Mouse (Mus musculus): Measurements from ENCODE around the gene Gm9936. TPM values are rescaled to one million over a fixed set of nuclear protein-coding genes. Genes with fewer than 3 reads are reported as not detected.
A peak's percentile ranks its signal among the peaks of the same experiment; 100 is the strongest.

Gene Gm9936
- total and polyA plus RNA-seq, 2 experiments from 2014 or later: 2.8 to 3.9 TPM

GRCm38 (mm10) chr5:114824197-114824596 is 34.3 kb downstream of the Gm9936 start:
- no peak overlapping the region for H3K4me2 ChIP-seq (ENCODE audit: low read depth, low read length)
- peak overlapping the region; percentile 11; the same call in 1 of the 2 replicates for H3K27ac ChIP-seq
- WGBS: 17% methylated on average over 9 of the region's 9 CpGs

DNA sequence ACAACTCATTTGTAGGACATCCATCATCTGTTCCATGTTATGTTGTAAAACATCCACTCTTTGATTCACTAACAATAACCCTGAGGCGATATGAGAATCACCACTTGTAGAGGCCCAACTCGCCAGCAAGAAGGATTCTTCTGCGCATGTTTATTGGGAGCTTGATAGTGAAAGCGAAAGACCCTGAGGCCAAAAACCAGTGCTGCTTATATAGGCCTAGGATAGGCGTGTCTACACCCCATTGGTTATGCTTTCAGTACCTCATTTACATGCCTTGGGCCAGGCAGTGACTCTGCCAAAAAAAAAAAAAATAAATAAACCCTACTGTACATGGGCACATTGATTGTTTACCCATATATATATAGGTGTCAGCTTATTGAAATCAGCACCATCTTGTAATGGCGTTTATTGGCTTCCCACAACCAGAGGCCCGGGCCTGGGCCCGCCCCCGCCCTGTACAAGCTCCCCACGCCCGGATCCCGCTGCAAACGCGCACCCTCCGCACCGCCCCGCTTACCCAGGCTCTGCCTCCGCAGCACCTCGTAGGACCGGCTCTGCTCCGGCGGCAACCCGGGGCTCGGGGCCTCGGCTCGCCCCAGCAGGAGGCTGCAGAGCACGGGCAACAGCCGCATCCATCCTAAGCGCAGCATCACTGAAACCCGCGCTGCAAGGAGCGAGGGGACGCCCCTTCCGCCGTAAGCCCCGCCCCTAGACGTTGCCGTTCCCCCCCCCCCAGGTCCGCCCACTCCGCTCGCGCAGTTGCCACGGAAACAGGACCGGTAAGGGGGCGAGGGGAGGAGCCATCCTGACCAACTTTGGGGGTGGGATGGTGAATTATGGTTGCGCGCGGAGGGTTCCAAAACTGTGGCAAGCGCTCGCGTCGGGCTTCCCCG is 35.4 kb downstream of the Gm9936 start, which contains the start of gene 1500011B03Rik:
TSS of gene 1500011B03Rik (minus strand) at position 673 of the 893 bp plus-strand sequence.
- no peaks in the 10 kb centered on the region for H3K27me3 ChIP-seq (ENCODE audit: insufficient read depth, low read length)
- no peak for TF ChIP-seq CTCF (IDR thresholded peaks at IDR 0.05; ENCODE audit: low read depth)
- peak within 1 kb of the TSS; percentile 79 for H3K27ac ChIP-seq
- H3K4me2 ChIP-seq (ENCODE audit: low read depth, low read length): peak within 1 kb of the TSS; percentile 58
- DNase-seq (ENCODE audit: low spot score) (peak; percentile 92), ATAC-seq (peak; percentile 92)
- 0 out of 2 replicates have a peak, but pooled peaks cover 4% of the 10 kb centered on the region for H3K4me1 ChIP-seq (ENCODE audit: insufficient read depth, low read length)
- no peaks in the 10 kb centered on the region for H3K36me3 ChIP-seq (ENCODE audit: insufficient read depth, low read length)
- H3K9me3 ChIP-seq (ENCODE audit: low read length): no peaks in the 10 kb centered on the region
- peak within 1 kb of the TSS; percentile 57 for H3K4me3 ChIP-seq (ENCODE audit: low read length)
- peak within 1 kb of the TSS; percentile 57 for H3K9ac ChIP-seq (replicated peaks; ENCODE audit: low read length)
- 7% methylated on average over 53 of the region's 53 CpGs for WGBS

More at GRCm38 (mm10) chr5:114824197-114824596, 34.3 kb downstream of the Gm9936 start:
- Histone ChIP-seq H3K9me3 (ENCODE audit: low read length) (no peaks in the 10 kb centered on the region), H3K4me3 (ENCODE audit: low read length) (no peak overlapping the region), H3K36me3 (ENCODE audit: insufficient read depth, low read length) (no peaks in the 10 kb centered on the region), H3K27me3 (ENCODE audit: insufficient read depth, low read length) (no peaks in the 10 kb centered on the region), H3K4me1 (ENCODE audit: insufficient read depth, low read length) (0 out of 2 replicates have a peak, but pooled peaks cover 4% of the 10 kb centered on the region), H3K9ac (replicated peaks; ENCODE audit: low read length) (no peak overlapping the region)
- DNase-seq (ENCODE audit: low spot score): peak; percentile 71
- ATAC-seq: peak; percentile 10; the same call in 1 of the 2 replicates
- TF ChIP-seq CTCF (IDR thresholded peaks at IDR 0.05; ENCODE audit: low read depth): peak; percentile 84

- Histone ChIP-seq H3K27me3 (ENCODE audit: insufficient read depth, low read length) (no peaks in the 10 kb centered on the region), H3K9ac (replicated peaks; ENCODE audit: low read length) (no peak overlapping the region), H3K9me3 (ENCODE audit: low read length) (no peaks in the 10 kb centered on the region), H3K4me1 (ENCODE audit: insufficient read depth, low read length) (no peaks in the 10 kb centered on the region), H3K4me2 (ENCODE audit: low read depth, low read length) (no peak overlapping the region), H3K27ac (no peak overlapping the region), H3K4me3 (ENCODE audit: low read length) (no peak overlapping the region), H3K36me3 (ENCODE audit: insufficient read depth, low read length) (no peaks in the 10 kb centered on the region)
- no peak for DNase-seq (ENCODE audit: low spot score)
- TF ChIP-seq CTCF (IDR thresholded peaks at IDR 0.05; ENCODE audit: low read depth): no peak
- ATAC-seq: no peak
- WGBS: 71% methylated on average over 10 of the region's 11 CpGs
These were observed 40.4 kb downstream of the Gm9936 start for GRCm38 (mm10) chr5:114818124-114818523.

DNA sequence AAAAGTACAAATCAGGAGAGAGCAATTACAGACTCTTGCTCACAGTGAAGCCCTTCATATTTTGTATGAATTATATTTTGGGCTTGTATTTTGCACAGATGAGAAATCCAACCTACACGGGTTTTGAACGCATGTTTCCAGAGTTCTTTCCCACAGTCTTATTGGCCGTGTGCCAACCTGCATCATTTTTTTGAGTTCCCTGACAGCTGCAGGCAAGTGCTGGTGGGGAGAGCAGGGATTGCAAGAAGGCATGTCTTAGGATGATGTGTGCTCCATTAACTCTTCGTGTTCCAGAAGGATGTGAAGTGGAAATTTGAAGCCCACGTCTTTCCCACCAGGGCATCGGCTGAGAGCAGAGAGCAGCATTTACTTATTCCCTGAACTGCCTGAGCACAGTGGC is 41.9 kb downstream of the Gm9936 start:
- Histone ChIP-seq H3K4me3 (ENCODE audit: low read length) (no peak overlapping the region), H3K27me3 (ENCODE audit: insufficient read depth, low read length) (no peaks in the 10 kb centered on the region), H3K4me1 (ENCODE audit: insufficient read depth, low read length) (no peaks in the 10 kb centered on the region), H3K36me3 (ENCODE audit: insufficient read depth, low read length) (no peaks in the 10 kb centered on the region), H3K27ac (no peak overlapping the region), H3K4me2 (ENCODE audit: low read depth, low read length) (no peak overlapping the region), H3K9ac (replicated peaks; ENCODE audit: low read length) (no peak overlapping the region), H3K9me3 (ENCODE audit: low read length) (no peaks in the 10 kb centered on the region)
- DNase-seq (ENCODE audit: low spot score) (peak; percentile 34), ATAC-seq (no peak)
- WGBS: 59% methylated on average over 6 of the region's 6 CpGs
- TF ChIP-seq CTCF (IDR thresholded peaks at IDR 0.05; ENCODE audit: low read depth): 0 out of 2 replicates have a peak, but pooled peaks have one; percentile 6

GRCm38 (mm10) chr5:114813525-114814181 is 44.8 kb downstream of the Gm9936 start:
- peak overlapping the region; percentile 58 for H3K4me2 ChIP-seq (ENCODE audit: low read depth, low read length)
- no peaks in the 10 kb centered on the region for H3K27me3 ChIP-seq (ENCODE audit: insufficient read depth, low read length)
- no peaks in the 10 kb centered on the region for H3K9me3 ChIP-seq (ENCODE audit: low read length)
- no peaks in the 10 kb centered on the region for H3K4me1 ChIP-seq (ENCODE audit: insufficient read depth, low read length)
- peak; percentile 97 for ATAC-seq
- no peaks in the 10 kb centered on the region; the same call in 1 of the 2 replicates for H3K36me3 ChIP-seq (ENCODE audit: insufficient read depth, low read length)
- WGBS: under 1% methylated on average over 49 of the region's 50 CpGs
- peak overlapping the region; percentile 86 for H3K9ac ChIP-seq (replicated peaks; ENCODE audit: low read length)
- peak overlapping the region; percentile 99 for H3K27ac ChIP-seq
- peak; percentile 96 for DNase-seq (ENCODE audit: low spot score)
- no peak for TF ChIP-seq CTCF (IDR thresholded peaks at IDR 0.05; ENCODE audit: low read depth)
- H3K4me3 ChIP-seq (ENCODE audit: low read length): peak overlapping the region; percentile 62

- ATAC-seq (no peak), DNase-seq (ENCODE audit: low spot score) (no peak)
- no peak for TF ChIP-seq CTCF (IDR thresholded peaks at IDR 0.05; ENCODE audit: low read depth)
- 95% methylated on average over 5 of the region's 5 CpGs for WGBS
- Histone ChIP-seq H3K36me3 (ENCODE audit: insufficient read depth, low read length) (peaks cover 12% of the 10 kb centered on the region; the same call in 1 of the 2 replicates), H3K4me3 (ENCODE audit: low read length) (no peak overlapping the region), H3K4me2 (ENCODE audit: low read depth, low read length) (no peak overlapping the region), H3K27me3 (ENCODE audit: insufficient read depth, low read length) (no peaks in the 10 kb centered on the region), H3K9me3 (ENCODE audit: low read length) (no peaks in the 10 kb centered on the region), H3K4me1 (ENCODE audit: insufficient read depth, low read length) (no peaks in the 10 kb centered on the region), H3K27ac (no peak overlapping the region), H3K9ac (replicated peaks; ENCODE audit: low read length) (no peak overlapping the region)
These were observed 48.7 kb downstream of the Gm9936 start for GRCm38 (mm10) chr5:114809826-114810225.
